Mouse (Mus musculus): Measurements from ENCODE around the gene Hist1h1a.
A peak's percentile ranks its signal among the peaks of the same experiment; 100 is the strongest.
"Not testable (repeated sequence)": the region's sequence is repeated elsewhere in the genome, so short reads cannot be mapped to it uniquely, and the experiment has no call there.

Gene Hist1h1a

GRCm38 (mm10) chr13:23763586-23764323 is at the start of gene Hist1h1a:
TSS of gene Hist1h1a (plus strand) at chr13:23763666.
- no peak for DNase-seq (ENCODE audit: low read depth)

GRCm38 (mm10) chr13:23716261-23717042 is 47.0 kb upstream of the Hist1h1a start:
- no peak for DNase-seq (ENCODE audit: low read depth)

GRCm38 (mm10) chr13:23717176-23717575 is 46.3 kb upstream of the Hist1h1a start:
- DNase-seq (ENCODE audit: low read depth) = no peak

- DNase-seq (ENCODE audit: low read depth) = not testable (repeated sequence)
These were observed 45.7 kb upstream of the Hist1h1a start for GRCm38 (mm10) chr13:23717593-23718245.

GRCm38 (mm10) chr13:23724239-23724638 is 39.2 kb upstream of the Hist1h1a start:
- DNase-seq (ENCODE audit: low read depth) = no peak

GRCm38 (mm10) chr13:23725213-23725612 is 38.3 kb upstream of the Hist1h1a start:
- no peak for DNase-seq (ENCODE audit: low read depth)

GRCm38 (mm10) chr13:23728472-23729191 is 34.8 kb upstream of the Hist1h1a start:
- no peak for DNase-seq (ENCODE audit: low read depth)

- DNase-seq (ENCODE audit: low read depth) = no peak
These were observed 34.3 kb upstream of the Hist1h1a start for GRCm38 (mm10) chr13:23729192-23729525.

- no peak for DNase-seq (ENCODE audit: low read depth)
These were observed 33.8 kb upstream of the Hist1h1a start for GRCm38 (mm10) chr13:23729706-23730105.

- no peak for DNase-seq (ENCODE audit: low read depth)
These were observed 33.0 kb upstream of the Hist1h1a start for GRCm38 (mm10) chr13:23730479-23730878.

GRCm38 (mm10) chr13:23732156-23732804 is 31.2 kb upstream of the Hist1h1a start:
- DNase-seq (ENCODE audit: low read depth) = no peak

GRCm38 (mm10) chr13:23737091-23737490 is 26.4 kb upstream of the Hist1h1a start:
- no peak for DNase-seq (ENCODE audit: low read depth)

GRCm38 (mm10) chr13:23738041-23738440 is 25.4 kb upstream of the Hist1h1a start:
- DNase-seq (ENCODE audit: low read depth) = no peak

GRCm38 (mm10) chr13:23738677-23739068 is 24.8 kb upstream of the Hist1h1a start, which contains the start of gene Hist1h1c:
TSS of gene Hist1h1c (plus strand) at chr13:23738808.
- peak; percentile 76 for DNase-seq (ENCODE audit: low read depth)

- DNase-seq (ENCODE audit: low read depth) = peak; percentile 87
These were observed 24.2 kb upstream of the Hist1h1a start for GRCm38 (mm10) chr13:23739069-23739921.

- no peak for DNase-seq (ENCODE audit: low read depth)
These were observed 23.6 kb upstream of the Hist1h1a start for GRCm38 (mm10) chr13:23739922-23740252.

- no peak for DNase-seq (ENCODE audit: low read depth)
These were observed 23.1 kb upstream of the Hist1h1a start for GRCm38 (mm10) chr13:23740256-23740840.

- no peak for DNase-seq (ENCODE audit: low read depth)
These were observed 22.6 kb upstream of the Hist1h1a start for GRCm38 (mm10) chr13:23740910-23741309.

- no peak for DNase-seq (ENCODE audit: low read depth)
These were observed 21.5 kb upstream of the Hist1h1a start for GRCm38 (mm10) chr13:23742007-23742406.

- no peak for DNase-seq (ENCODE audit: low read depth)
These were observed 20.3 kb upstream of the Hist1h1a start for GRCm38 (mm10) chr13:23743215-23743614.
